In the genomic region with DNA sequence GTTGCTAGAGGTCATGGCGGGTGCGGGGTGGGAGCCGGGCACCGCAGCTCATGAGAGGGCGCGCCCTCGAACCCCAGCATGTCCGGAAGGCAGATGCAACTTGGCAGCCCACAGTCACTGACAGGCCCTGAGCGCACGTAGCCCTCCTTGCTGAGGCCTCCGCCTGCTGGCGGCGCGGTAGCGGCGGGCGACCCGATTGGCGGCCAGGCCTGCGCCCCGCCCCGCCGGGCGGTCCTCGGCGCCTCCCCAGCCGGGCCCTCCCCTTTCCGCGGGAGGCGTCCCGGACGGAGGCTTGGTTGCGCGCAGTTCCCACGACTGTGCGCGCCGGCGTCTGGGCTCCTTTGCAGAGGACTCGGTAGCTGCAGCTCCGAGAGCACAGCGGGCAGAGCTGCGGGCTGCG, we compare ENCODE assay signal across 8 mouse cellular contexts.
DNase-seq lines count a peak whose midpoint lies in the region; ATAC-seq and TF ChIP-seq lines count a peak whose summit lies in the region.
"Not testable (repeated sequence)": the region's sequence is repeated elsewhere in the genome, so short reads cannot be mapped to it uniquely, and the experiment has no call there.

No protein-coding gene starts in this region.

- TF ChIP-seq CTCF in olfactory bulb, adult 2 months (IDR thresholded peaks at IDR 0.05; ENCODE audit: insufficient read depth, low read depth, low read length) = not testable (repeated sequence)

- intact Hi-C loops in left cerebral cortex, postnatal 10 days (cut with DNase I) = not testable (repeated sequence)

- H3K9ac ChIP-seq in embryonic facial prominence, embryonic 12.5 days = peak overlapping the region; percentile 72
- peak overlapping the region; percentile 62 for H3K9ac ChIP-seq in hindbrain, embryonic 16.5 days (ENCODE audit: low read depth, low read length)
- H3K9ac ChIP-seq in lung, embryonic 16.5 days (ENCODE audit: low read length) = peak overlapping the region; percentile 65

- H3K36me3 ChIP-seq in embryonic facial prominence, embryonic 12.5 days; hindbrain, embryonic 16.5 days (ENCODE audit: control insufficient read depth, insufficient read depth, low read length); lung, embryonic 16.5 days (ENCODE audit: control insufficient read depth, insufficient read depth, low read length): not testable (repeated sequence)

- not testable (repeated sequence) for H3K4me1 ChIP-seq in embryonic facial prominence, embryonic 12.5 days; hindbrain, embryonic 16.5 days (ENCODE audit: control insufficient read depth, insufficient read depth, low read depth, low read length); lung, embryonic 16.5 days (replicated peaks; ENCODE audit: control insufficient read depth, insufficient read depth, low read length); olfactory bulb, adult 2 months (ENCODE audit: control insufficient read depth, insufficient read depth, low read length)

- H3K27ac ChIP-seq in embryonic facial prominence, embryonic 12.5 days; hindbrain, embryonic 16.5 days (ENCODE audit: low read depth, low read length); lung, embryonic 16.5 days (ENCODE audit: low read length); olfactory bulb, adult 2 months (ENCODE audit: insufficient read depth, low read depth, low read length): not testable (repeated sequence)

- not testable (repeated sequence) for H3K27me3 ChIP-seq in embryonic facial prominence, embryonic 12.5 days; hindbrain, embryonic 16.5 days (replicated peaks; ENCODE audit: control insufficient read depth, insufficient read depth, low read length); lung, embryonic 16.5 days (ENCODE audit: control insufficient read depth, insufficient read depth, low read depth, low read length)

- TF ChIP-seq POLR2A in olfactory bulb, adult 2 months (IDR thresholded peaks at IDR 0.05; ENCODE audit: insufficient read depth, low read depth, low read length) = not testable (repeated sequence)

- peak overlapping the region; percentile 52 for H3K4me2 ChIP-seq in embryonic facial prominence, embryonic 12.5 days (replicated peaks)
- H3K4me2 ChIP-seq in hindbrain, embryonic 16.5 days (ENCODE audit: low read length) = peak overlapping the region; percentile 56
- peak overlapping the region; percentile 63 for H3K4me2 ChIP-seq in lung, embryonic 16.5 days (ENCODE audit: low read depth, low read length)

- WGBS in embryonic facial prominence, embryonic 12.5 days = under 1% methylated on average over 28 of the region's 44 CpGs
- WGBS in hindbrain, embryonic 16.5 days = 1% methylated on average over 31 of the region's 44 CpGs
- 0% methylated on average over 40 of the region's 44 CpGs for WGBS in lung, embryonic 16.5 days
- 3% methylated on average over 42 of the region's 44 CpGs for WGBS in olfactory bulb, adult 2 months

- peak overlapping the region; percentile 63 for H3K4me3 ChIP-seq in embryonic facial prominence, embryonic 12.5 days
- peak overlapping the region; percentile 54 for H3K4me3 ChIP-seq in hindbrain, embryonic 16.5 days (ENCODE audit: low read length)
- peak overlapping the region; percentile 57 for H3K4me3 ChIP-seq in lung, embryonic 16.5 days (ENCODE audit: low read length)
- peak overlapping the region; percentile 37 for H3K4me3 ChIP-seq in olfactory bulb, adult 2 months (ENCODE audit: insufficient read depth, low read depth, low read length)

- DNase-seq in adrenal gland, adult (ENCODE audit: inconsistent age in 2 of 2, low spot score in 1 of 2) = peak; percentile 3 to 34
- peak; percentile 84 for DNase-seq in heart, adult 11 months
- peak; percentile 1 to 59 for DNase-seq in left cerebral cortex, postnatal 10 days (ENCODE audit: extremely low spot score in 1 of 2, low spot score in 2 of 2)
- DNase-seq in thymus, postnatal 14 days = peak; percentile 3

- 0 out of 2 replicates have a peak, but pooled peaks have one; percentile 41 for ATAC-seq in embryonic facial prominence, embryonic 12.5 days (ENCODE audit: insufficient number of reproducible peaks, insufficient read depth, low FRiP score, low TSS enrichment)
- peak; percentile 96 for ATAC-seq in hindbrain, embryonic 16.5 days
- peak; percentile 92 for ATAC-seq in lung, embryonic 16.5 days (ENCODE audit: low read depth)

- not testable (repeated sequence) for H3K9me3 ChIP-seq in embryonic facial prominence, embryonic 12.5 days; hindbrain, embryonic 16.5 days (ENCODE audit: control insufficient read depth, low read length); lung, embryonic 16.5 days (ENCODE audit: control insufficient read depth, low read length)

Comparison
In these comparisons a context has a peak if more than half of its experiments do, and no peak if none do; other contexts are left out.
1. DNase-seq: peak in every context shown above with its lines; median percentile 84 in heart, adult 11 months; 30 in left cerebral cortex, postnatal 10 days; 18 in adrenal gland, adult; 3 in thymus, postnatal 14 days.
2. ATAC-seq: peak in every context shown above with its lines; median percentile 96 in hindbrain, embryonic 16.5 days; 92 in lung, embryonic 16.5 days; 41 in embryonic facial prominence, embryonic 12.5 days.